Mouse (Mus musculus) ovary, adult 18-20 months (tissue): ENCODE measurements around the gene Myh6.

Experiments
- DNase-seq: peaks from one replicate; pipeline ENCODE4 v3.0.0; 2022; ENCODE audit warnings: low spot score, mixed read lengths

Myh6 gene

DNA sequence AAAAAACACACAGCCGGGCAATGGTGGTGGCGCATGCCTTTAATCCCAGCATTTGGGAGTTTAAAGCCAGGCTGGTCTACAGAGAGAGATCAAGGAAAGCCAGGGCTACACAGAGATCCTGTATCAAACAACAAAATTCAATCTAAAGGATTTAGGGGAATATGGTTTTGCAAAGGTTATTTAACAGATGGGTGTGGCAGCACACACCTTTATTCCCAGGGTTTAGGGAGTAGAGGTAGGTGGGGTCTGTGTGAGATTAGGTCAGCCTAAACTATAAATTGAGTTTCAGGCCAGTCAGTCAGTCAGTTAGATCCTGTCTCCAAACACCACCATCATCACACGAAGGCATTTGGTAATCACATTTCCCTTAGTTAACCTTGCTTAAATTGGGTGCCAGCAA is 74.5 kb downstream of the Myh6 start, which contains the start of gene Pabpn1:
Gene Pabpn1 (plus strand): TSS at position 301 of the 400 bp plus-strand sequence.
- DNase-seq: no peak
